In the genomic region with DNA sequence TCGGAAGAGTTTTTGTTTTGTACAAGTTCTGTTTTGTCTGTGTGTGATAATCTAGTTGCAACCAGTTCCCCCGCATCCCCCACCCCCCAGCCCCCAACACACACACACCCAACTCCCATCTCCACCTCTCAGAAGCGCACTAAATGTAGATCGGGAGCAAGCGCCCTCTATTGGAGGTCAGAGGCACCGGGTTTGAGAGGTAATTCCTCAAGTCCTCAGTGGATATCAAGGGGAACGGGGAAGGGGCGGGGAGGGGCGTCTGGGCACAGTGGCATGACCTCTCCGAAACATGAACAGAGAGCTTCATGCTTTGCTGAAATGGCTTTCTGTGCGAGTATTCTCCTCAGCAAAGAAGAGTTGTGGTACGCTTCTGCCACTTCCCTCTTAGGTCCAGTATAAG, we compare ENCODE assay signal across 15 mouse cellular contexts. TPM values are rescaled to one million over a fixed set of nuclear protein-coding genes. Genes with fewer than 3 reads are reported as not detected.
DNase-seq lines count a peak whose midpoint lies in the region; ATAC-seq and TF ChIP-seq lines count a peak whose summit lies in the region.
"Had no signal": no experiment of that assay in that cellular context is flagged by ENCODE, and none has a peak within 500 bp of the region (broad histone marks: within the 10 kb centered on the region; RNA-seq: fewer than 3 reads in every experiment).

No protein-coding gene starts in this region.

- TF ChIP-seq CTCF in lung, adult 2 months (IDR thresholded peaks at IDR 0.05; ENCODE audit: insufficient read depth, low read length): peak; percentile 30; the same call in 1 of the 2 replicates
- TF ChIP-seq CTCF in stomach, postnatal 0 days (IDR thresholded peaks at IDR 0.05; ENCODE audit: low read depth): peak; percentile 16; the same call in 1 of the 2 replicates

- H3K9me3 ChIP-seq in hindbrain, embryonic 11.5 days (ENCODE audit: control insufficient read depth, low read length): no peaks in the 10 kb centered on the region
- H3K9me3 ChIP-seq in hindbrain, embryonic 13.5 days: peaks cover 14% of the 10 kb centered on the region
- H3K9me3 ChIP-seq in stomach, postnatal 0 days (ENCODE audit: control insufficient read depth, low read length): no peaks in the 10 kb centered on the region
- H3K9me3 ChIP-seq: limb, embryonic 10.5 days; midbrain, embryonic 13.5 days had no signal

- no peak overlapping the region for H3K27ac ChIP-seq in hindbrain, embryonic 11.5 days (ENCODE audit: low read depth, low read length)
- no peak overlapping the region for H3K27ac ChIP-seq in hindbrain, embryonic 13.5 days
- H3K27ac ChIP-seq in stomach, postnatal 0 days (replicated peaks): no peak overlapping the region
- H3K27ac ChIP-seq: forebrain, embryonic 13.5 days; limb, embryonic 10.5 days; midbrain, embryonic 13.5 days had no signal

- H3K4me1 ChIP-seq in hindbrain, embryonic 11.5 days (replicated peaks; ENCODE audit: control insufficient read depth, insufficient read depth, low read length): no peaks in the 10 kb centered on the region
- no peaks in the 10 kb centered on the region for H3K4me1 ChIP-seq in hindbrain, embryonic 13.5 days (replicated peaks)
- no peaks in the 10 kb centered on the region; the same call in 1 of the 2 replicates for H3K4me1 ChIP-seq in lung, adult 2 months (ENCODE audit: control insufficient read depth, insufficient read depth, low read length)
- H3K4me1 ChIP-seq in stomach, postnatal 0 days (replicated peaks; ENCODE audit: control insufficient read depth, insufficient read depth): no peaks in the 10 kb centered on the region
- H3K4me1 ChIP-seq: forebrain, embryonic 13.5 days; heart, embryonic 12.5 days; limb, embryonic 10.5 days; midbrain, embryonic 13.5 days had no signal

- no peak overlapping the region for H3K4me3 ChIP-seq in hindbrain, embryonic 11.5 days (ENCODE audit: low read depth, low read length)
- H3K4me3 ChIP-seq in hindbrain, embryonic 13.5 days: no peak overlapping the region
- H3K4me3 ChIP-seq in lung, adult 2 months (replicated peaks; ENCODE audit: extremely low read depth, low read depth, low read length): no peak overlapping the region
- H3K4me3 ChIP-seq in stomach, postnatal 0 days (ENCODE audit: low read depth, low read length): no peak overlapping the region
- H3K4me3 ChIP-seq: forebrain, embryonic 13.5 days; heart, embryonic 12.5 days; limb, embryonic 10.5 days; midbrain, embryonic 13.5 days had no signal

- no peak for TF ChIP-seq POLR2A in lung, adult 2 months (IDR thresholded peaks at IDR 0.05; ENCODE audit: borderline replicate concordance, extremely low read depth, low read depth, low read length)

- no peak for ATAC-seq in hindbrain, embryonic 11.5 days (ENCODE audit: low FRiP score)
- no peak for ATAC-seq in hindbrain, embryonic 13.5 days (ENCODE audit: low FRiP score)
- no peak for ATAC-seq in stomach, postnatal 0 days (ENCODE audit: low FRiP score, low TSS enrichment)
- ATAC-seq: forebrain, embryonic 13.5 days; midbrain, embryonic 13.5 days had no signal

- H3K9ac ChIP-seq in hindbrain, embryonic 11.5 days (ENCODE audit: low read depth, low read length): no peak overlapping the region
- no peak overlapping the region for H3K9ac ChIP-seq in hindbrain, embryonic 13.5 days
- H3K9ac ChIP-seq in stomach, postnatal 0 days (ENCODE audit: low read length): no peak overlapping the region
- H3K9ac ChIP-seq: forebrain, embryonic 13.5 days; heart, embryonic 12.5 days; midbrain, embryonic 13.5 days had no signal

- TF ChIP-seq EP300 in stomach, postnatal 0 days (optimal IDR thresholded peaks at IDR 0.05): no peak

- WGBS in hindbrain, embryonic 11.5 days: 51% methylated on average over 12 of the region's 12 CpGs
- 59% methylated on average over 12 of the region's 12 CpGs for WGBS in hindbrain, embryonic 13.5 days
- 59% methylated on average over 12 of the region's 12 CpGs for WGBS in lung, adult 2 months
- 53% methylated on average over 12 of the region's 12 CpGs for WGBS in stomach, postnatal 0 days

- H3K36me3 ChIP-seq in hindbrain, embryonic 11.5 days (ENCODE audit: control insufficient read depth, insufficient read depth, low read length): no peaks in the 10 kb centered on the region
- no peaks in the 10 kb centered on the region for H3K36me3 ChIP-seq in hindbrain, embryonic 13.5 days
- H3K36me3 ChIP-seq in stomach, postnatal 0 days (ENCODE audit: control insufficient read depth, insufficient read depth, low read length): no peaks in the 10 kb centered on the region
- H3K36me3 ChIP-seq: heart, embryonic 12.5 days; limb, embryonic 10.5 days; midbrain, embryonic 13.5 days had no signal

- H3K27me3 ChIP-seq in hindbrain, embryonic 11.5 days (ENCODE audit: control insufficient read depth, insufficient read depth, low read length): no peaks in the 10 kb centered on the region
- no peaks in the 10 kb centered on the region for H3K27me3 ChIP-seq in hindbrain, embryonic 13.5 days
- H3K27me3 ChIP-seq in stomach, postnatal 0 days (ENCODE audit: control insufficient read depth, insufficient read depth, low read length): no peaks in the 10 kb centered on the region
- H3K27me3 ChIP-seq: forebrain, embryonic 13.5 days; heart, embryonic 12.5 days; midbrain, embryonic 13.5 days had no signal

- H3K4me2 ChIP-seq in hindbrain, embryonic 11.5 days (replicated peaks; ENCODE audit: low read depth, low read length): no peak overlapping the region
- no peak overlapping the region for H3K4me2 ChIP-seq in hindbrain, embryonic 13.5 days
- H3K4me2 ChIP-seq in stomach, postnatal 0 days (replicated peaks; ENCODE audit: low read depth): no peak overlapping the region
- H3K4me2 ChIP-seq: forebrain, embryonic 13.5 days; heart, embryonic 12.5 days; midbrain, embryonic 13.5 days had no signal

- DNase-seq in hindbrain, embryonic 11.5 days (ENCODE audit: low spot score): peak; percentile 2
- DNase-seq in lung, adult 2 months: no peak
- no peak for DNase-seq in lung, postnatal 10 days
- peak; percentile 89 for DNase-seq in ES-CJ7 (ENCODE audit: low read depth, low spot score)
- DNase-seq in stomach, postnatal 0 days (ENCODE audit: low spot score): no peak
- no peak for DNase-seq in spleen, postnatal 10 days (ENCODE audit: low spot score in 2 of 2)
- DNase-seq: cerebellum, adult 9-11 months; kidney, postnatal 10 days; right cerebral cortex, postnatal 4 days; thymus, adult 18-20 months had no signal

RNA-seq across cellular contexts. Expression of a gene that starts 40.3 kb away (rescaled TPM):
- 18.1 and 21.1 TPM in 2 replicates for polyA plus RNA-seq in hindbrain, embryonic 11.5 days (2014; fragmentation: Nextera tagmentation; extraction: Ambion mirVana)
- 17.2 and 17.5 TPM in 2 replicates for polyA plus RNA-seq in hindbrain, embryonic 13.5 days (2015; fragmentation: Nextera tagmentation; extraction: Ambion mirVana)
- 23.4 and 27.8 TPM in 2 replicates for polyA plus RNA-seq in lung, adult 2 months (2012; rRNA removed)
- 25.1 and 28.7 TPM in 2 replicates for polyA plus RNA-seq in stomach, postnatal 0 days (2015; fragmentation: Nextera tagmentation; extraction: Ambion mirVana)

Comparison
In these comparisons a context has a peak if more than half of its experiments do, and no peak if none do; other contexts are left out.
1. DNase-seq: peak in hindbrain, embryonic 11.5 days (single experiment) and ES-CJ7 (single experiment); none in lung, adult 2 months (single experiment), lung, postnatal 10 days (single experiment), stomach, postnatal 0 days (single experiment) and spleen, postnatal 10 days (0 of 2).